Mouse (Mus musculus) C2C12 (cell line): ENCODE results near the gene Ssbp3. TPM values are rescaled to one million over a fixed set of nuclear protein-coding genes. Genes with fewer than 3 reads are reported as not detected.

Source experiments
- H3K27me3 ChIP-seq: one replicate; pipeline ENCODE4 v1.6.1; 2011; ENCODE audit not compliant: control insufficient read depth, insufficient read depth, insufficient read length
- H3K36me3 ChIP-seq: one replicate; pipeline ENCODE4 v1.6.1; 2011; ENCODE audit not compliant: control insufficient read depth, insufficient read depth
- H3K4me3 ChIP-seq: one replicate; pipeline ENCODE4 v1.5.1; 2011; ENCODE audit warnings: mild to moderate bottlenecking, control low read depth; ENCODE audit not compliant: poor library complexity, insufficient read depth, severe bottlenecking
- H3K79me2 ChIP-seq: one replicate; pipeline ENCODE4 v1.6.1; 2011; ENCODE audit not compliant: control insufficient read depth, insufficient read depth
- H3K79me3 ChIP-seq: one replicate; pipeline ENCODE4 v1.6.1; 2011; ENCODE audit warnings: low read depth, control low read depth
- H3ac ChIP-seq: one replicate; pipeline ENCODE3; 2011; ENCODE audit warnings: low read depth; ENCODE audit not compliant: control insufficient read depth, insufficient read length
- CEBPB ChIP-seq: IDR thresholded peaks from one replicate; pipeline ENCODE4 v1.6.1; 2011; ENCODE audit warnings: low read depth, mild to moderate bottlenecking, control low read depth, moderate library complexity
- CTCF ChIP-seq: IDR thresholded peaks from one replicate; pipeline ENCODE4 v1.5.1; 2011; ENCODE audit not compliant: control insufficient read depth, insufficient read depth, insufficient read length
- FOSL1 ChIP-seq: IDR thresholded peaks from one replicate; pipeline ENCODE4 v1.8.0; 2011; ENCODE audit warnings: mild to moderate bottlenecking, low read length; ENCODE audit not compliant: poor library complexity, insufficient read depth, severe bottlenecking
- MAX ChIP-seq: IDR thresholded peaks from one replicate; pipeline ENCODE4 v1.6.1; 2011; ENCODE audit warnings: mild to moderate bottlenecking, control low read depth
- MYOD1 ChIP-seq: IDR thresholded peaks from one replicate; pipeline ENCODE4 v1.6.1; 2011; ENCODE audit warnings: low read depth; ENCODE audit not compliant: control insufficient read depth, insufficient read length
- MYOG ChIP-seq: IDR thresholded peaks from one replicate; pipeline ENCODE4 v1.6.1; 2011; ENCODE audit not compliant: control insufficient read depth, insufficient read length; ENCODE audit errors: extremely low read depth
- USF1 ChIP-seq: IDR thresholded peaks from one replicate; pipeline ENCODE4 v1.6.1; 2011; ENCODE audit warnings: low read depth, mild to moderate bottlenecking, control low read depth, moderate library complexity
- polyA plus RNA-seq: library from polyadenylated mRNA; unstranded; fragments of >200 nt; fragmentation: generic; extraction: Trizol; gene quantifications from one replicate; pipeline ENCODE4 v1.2.1, GENCODE M21; 2012; ENCODE audit warnings: missing spikeins

The Ssbp3 gene
- polyA plus RNA-seq, 1 experiment: 74.7 TPM

DNA sequence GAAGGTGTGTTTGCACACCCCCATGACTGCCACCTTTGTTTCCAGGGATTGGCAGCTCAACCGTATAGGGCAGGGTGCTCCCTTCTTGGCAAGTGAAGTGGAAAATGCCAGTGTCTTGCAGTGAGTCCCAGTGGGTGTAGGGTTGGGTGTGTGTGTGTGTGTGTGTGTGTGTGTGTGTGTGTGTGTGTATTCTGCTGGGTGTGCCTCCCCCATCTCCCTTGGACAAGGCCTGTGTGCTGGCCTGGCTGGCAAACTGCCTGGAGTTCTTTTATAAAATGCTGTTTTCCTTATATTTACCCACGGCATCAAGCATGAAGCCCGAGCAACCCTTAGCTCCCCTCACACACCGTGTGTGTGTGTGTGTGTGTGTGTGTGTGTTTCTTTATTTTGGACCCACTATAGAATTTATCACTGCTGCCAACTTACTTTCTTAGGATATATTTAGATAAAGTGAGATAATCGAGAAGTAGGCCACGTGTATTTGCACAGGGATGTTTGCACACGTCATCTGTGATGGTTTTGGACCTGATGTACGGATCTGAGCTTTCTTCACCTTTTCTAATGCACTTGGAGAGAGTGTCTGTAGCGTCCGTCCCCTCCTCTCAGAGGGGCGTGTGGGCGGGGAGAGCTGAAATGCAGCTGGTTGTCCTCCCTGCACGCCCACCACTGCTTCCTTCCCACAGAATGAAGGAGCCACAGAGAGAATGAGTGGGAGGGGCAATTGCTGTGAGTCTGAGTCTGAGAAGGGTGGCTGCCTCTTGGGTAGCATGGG lies 86.0 kb downstream of the Ssbp3 start:
- Histone ChIP-seq H3K36me3 (no peaks in the 10 kb centered on the region), H3K27me3 (no peaks in the 10 kb centered on the region), H3K4me3 (no peak overlapping the region), H3K79me3 (peaks cover 29% of the 10 kb centered on the region), H3ac (no peak overlapping the region), H3K79me2 (peaks cover 99% of the 10 kb centered on the region)
- TF ChIP-seq FOSL1: no peak
- TF ChIP-seq MYOD1: no peak
- TF ChIP-seq MYOG: no peak
- no peak for TF ChIP-seq CTCF
- TF ChIP-seq USF1: no peak
- TF ChIP-seq CEBPB: no peak
- no peak for TF ChIP-seq MAX

GRCm38 (mm10) chr4:107001259-107001810 lies 90.8 kb downstream of the Ssbp3 start:
- Histone ChIP-seq H3ac (no peak overlapping the region), H3K27me3 (no peaks in the 10 kb centered on the region), H3K79me3 (peaks cover 23% of the 10 kb centered on the region), H3K79me2 (peaks cover 93% of the 10 kb centered on the region), H3K36me3 (no peaks in the 10 kb centered on the region), H3K4me3 (no peak overlapping the region)
- TF ChIP-seq FOSL1: no peak
- TF ChIP-seq MAX: no peak
- no peak for TF ChIP-seq MYOD1
- no peak for TF ChIP-seq USF1
- TF ChIP-seq MYOG: no peak
- no peak for TF ChIP-seq CTCF
- TF ChIP-seq CEBPB: no peak

DNA sequence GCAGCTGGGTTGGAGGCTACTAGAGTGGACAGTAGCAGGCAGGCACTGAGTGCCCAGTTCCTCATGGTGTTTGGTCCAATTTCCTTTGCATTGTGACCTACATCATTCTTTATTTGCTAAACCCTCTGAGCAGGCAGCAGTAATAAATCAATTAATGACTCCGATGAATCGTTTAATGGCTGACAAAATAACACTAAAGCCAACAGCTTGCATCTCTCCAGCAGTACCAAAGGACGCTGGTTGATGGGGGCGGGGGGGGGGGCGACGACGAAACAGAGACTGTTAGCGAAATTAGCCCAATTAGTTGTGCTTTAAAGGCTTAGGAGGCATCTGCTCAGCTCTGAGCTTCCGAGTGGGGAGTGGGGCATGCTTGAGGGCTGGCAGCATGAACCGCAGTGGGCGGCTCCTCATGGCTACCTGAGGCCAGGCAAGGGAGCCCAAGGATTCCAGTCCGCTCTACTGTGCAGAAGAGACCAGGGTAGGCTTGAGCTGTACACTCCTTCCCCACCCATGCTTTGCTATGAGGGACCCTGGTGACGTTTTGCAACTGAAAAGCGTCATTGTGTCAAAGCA lies 91.5 kb downstream of the Ssbp3 start:
- Histone ChIP-seq H3ac (no peak overlapping the region), H3K27me3 (no peaks in the 10 kb centered on the region), H3K36me3 (peaks cover 3% of the 10 kb centered on the region), H3K79me3 (peaks cover 25% of the 10 kb centered on the region), H3K79me2 (peaks cover 93% of the 10 kb centered on the region), H3K4me3 (no peak overlapping the region)
- TF ChIP-seq MYOD1: no peak
- no peak for TF ChIP-seq MYOG
- TF ChIP-seq CEBPB: no peak
- TF ChIP-seq USF1: no peak
- no peak for TF ChIP-seq FOSL1
- TF ChIP-seq CTCF: no peak
- no peak for TF ChIP-seq MAX

DNA sequence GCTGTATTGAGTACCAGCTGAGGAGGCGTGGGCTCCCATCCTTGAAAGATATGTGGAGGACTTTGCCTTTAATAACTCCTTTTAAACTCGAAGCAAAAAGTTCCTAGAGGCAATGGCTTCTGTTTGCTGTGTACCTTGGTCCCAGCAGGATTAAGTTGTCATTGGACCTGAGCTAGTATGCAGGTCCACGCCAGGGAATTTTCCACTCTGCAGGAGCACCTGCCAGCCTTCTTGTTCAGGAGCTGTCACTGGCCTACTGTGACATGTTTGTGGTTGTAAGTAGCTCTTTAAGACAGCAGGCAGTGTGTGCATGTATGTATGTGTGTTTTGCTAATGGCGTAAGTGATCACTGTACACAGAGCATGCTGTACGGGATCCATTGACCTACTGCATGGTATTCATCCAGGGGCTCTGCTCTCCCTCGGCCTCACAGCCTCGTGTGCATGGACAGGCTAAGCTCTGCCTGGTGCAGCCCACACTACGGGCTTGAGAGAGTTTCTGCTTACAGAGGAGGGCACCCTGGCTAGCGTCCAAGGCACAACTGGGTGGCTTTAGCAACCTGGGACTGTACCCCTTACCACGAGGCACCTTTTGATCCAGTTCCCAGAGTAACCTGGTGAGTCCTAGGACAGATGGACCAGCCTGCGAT lies 92.1 kb downstream of the Ssbp3 start:
- Histone ChIP-seq H3K79me3 (peaks cover 24% of the 10 kb centered on the region), H3K4me3 (no peak overlapping the region), H3ac (no peak overlapping the region), H3K79me2 (peaks cover 92% of the 10 kb centered on the region), H3K36me3 (peaks cover 5% of the 10 kb centered on the region), H3K27me3 (no peaks in the 10 kb centered on the region)
- TF ChIP-seq MAX (no peak), FOSL1 (no peak), CEBPB (no peak), MYOG (no peak), USF1 (no peak), MYOD1 (no peak), CTCF (no peak)

- TF ChIP-seq CEBPB: no peak
- TF ChIP-seq MAX: no peak
- TF ChIP-seq USF1: no peak
- TF ChIP-seq MYOD1: no peak
- no peak for TF ChIP-seq CTCF
- no peak for TF ChIP-seq FOSL1
- TF ChIP-seq MYOG: no peak
- Histone ChIP-seq H3K4me3 (no peak overlapping the region), H3K36me3 (peaks cover 5% of the 10 kb centered on the region), H3K79me3 (peaks cover 21% of the 10 kb centered on the region), H3K79me2 (peaks cover 91% of the 10 kb centered on the region), H3ac (no peak overlapping the region), H3K27me3 (no peaks in the 10 kb centered on the region)
These were observed 92.7 kb downstream of the Ssbp3 start for GRCm38 (mm10) chr4:107003199-107003598.

- TF ChIP-seq USF1 (no peak), MYOD1 (no peak), MYOG (no peak), CTCF (no peak), CEBPB (no peak), MAX (no peak), FOSL1 (no peak)
- Histone ChIP-seq H3K79me3 (peaks cover 24% of the 10 kb centered on the region), H3K79me2 (peaks cover 91% of the 10 kb centered on the region), H3K27me3 (no peaks in the 10 kb centered on the region), H3K4me3 (no peak overlapping the region), H3ac (no peak overlapping the region), H3K36me3 (peaks cover 5% of the 10 kb centered on the region)
These were observed 93.3 kb downstream of the Ssbp3 start for GRCm38 (mm10) chr4:107003786-107004185.
